Mouse (Mus musculus) embryonic facial prominence, embryonic 11.5 days (tissue): ENCODE results near the gene Dlgap1. TPM values are rescaled to one million over a fixed set of nuclear protein-coding genes. Genes with fewer than 3 reads are reported as not detected.
"Not testable (repeated sequence)": the region's sequence is repeated elsewhere in the genome, so short reads cannot be mapped to it uniquely, and the experiment has no call there.

Experiments
- ATAC-seq: fragments of 200-750 bp; cut with Nextera tagmentation; replicated peaks from 2 replicates; pipeline ENCODE4 v1.8.0; 2017; ENCODE audit warnings: low read depth; ENCODE audit not compliant: insufficient number of reproducible peaks, low FRiP score, low TSS enrichment
- DNase-seq: peaks from one replicate; pipeline ENCODE4 v3.0.0-alpha.2; 2015; ENCODE audit warnings: low spot score
- H3K27ac ChIP-seq: fragments of 300-500 bp; sonication (generic); replicated peaks from 2 replicates; pipeline ENCODE4 v1.5.1; 2014; ENCODE audit warnings: mild to moderate bottlenecking, low read depth, low read length, control low read depth
- H3K27me3 ChIP-seq: fragments of 300-500 bp; sonication (generic); 2 replicates; pipeline ENCODE4 v1.6.1; 2014; ENCODE audit warnings: mild to moderate bottlenecking, low read length, moderate library complexity, mixed read lengths; ENCODE audit not compliant: control insufficient read depth, insufficient read depth
- H3K36me3 ChIP-seq: fragments of 300-500 bp; sonication (generic); replicated peaks from 2 replicates; pipeline ENCODE4 v1.6.1; 2014; ENCODE audit warnings: low read depth, mild to moderate bottlenecking, low read length, moderate library complexity, mixed read lengths; ENCODE audit not compliant: control insufficient read depth, insufficient read depth
- H3K4me1 ChIP-seq: fragments of 300-500 bp; sonication (generic); 2 replicates; pipeline ENCODE4 v1.6.1; 2014; ENCODE audit warnings: low read length, mixed read lengths; ENCODE audit not compliant: control insufficient read depth, insufficient read depth
- H3K4me2 ChIP-seq: fragments of 300-500 bp; sonication (generic); 2 replicates; pipeline ENCODE4 v1.6.1; 2014; ENCODE audit warnings: low read depth, mild to moderate bottlenecking, control low read depth, low read length, moderate library complexity
- H3K4me3 ChIP-seq: fragments of 300-500 bp; sonication (generic); 2 replicates; pipeline ENCODE4 v1.5.1; 2014; ENCODE audit warnings: low read depth, low read length, control low read depth
- H3K9ac ChIP-seq: fragments of 300-500 bp; sonication (generic); replicated peaks from 2 replicates; pipeline ENCODE4 v1.6.1; 2014; ENCODE audit warnings: mild to moderate bottlenecking, control low read depth, low read length
- H3K9me3 ChIP-seq: fragments of 300-500 bp; sonication (generic); replicated peaks from 2 replicates; pipeline ENCODE4 v1.6.1; 2016; ENCODE audit warnings: mild to moderate bottlenecking, low read length, inconsistent platforms, mixed read lengths; ENCODE audit not compliant: control insufficient read depth
- WGBS: fragments of 180-500 bp; shearing (Covaris S2); extraction: QIAGEN DNeasy Blood & Tissue Kit; methylation state at CpG from one replicate; pipeline ENCODE4 v1.1.7; 2014; 5-methylcytosine and 5-hydroxymethylcytosine counted together
- polyA plus RNA-seq: library from polyadenylated mRNA; unstranded; fragments of >200 nt; fragmentation: Nextera tagmentation; extraction: Ambion mirVana; gene quantifications from 2 replicates; pipeline ENCODE4 v1.2.1, GENCODE M21; 2014

Gene Dlgap1
- polyA plus RNA-seq, 1 experiment from 2014 or later = 2.4 TPM

GRCm38 (mm10) chr17:70831591-70831990, 862.7 kb downstream of the Dlgap1 start:
- ATAC-seq (no peak), DNase-seq (no peak)
- H3K4me3 ChIP-seq = no peak overlapping the region
- H3K9me3 ChIP-seq = no peaks in the 10 kb centered on the region
- H3K27me3 ChIP-seq = no peaks in the 10 kb centered on the region
- 79% methylated on average over 4 of the region's 4 CpGs for WGBS
- no peak overlapping the region for H3K4me2 ChIP-seq
- H3K27ac ChIP-seq = no peak overlapping the region
- H3K9ac ChIP-seq = no peak overlapping the region
- H3K36me3 ChIP-seq = no peaks in the 10 kb centered on the region
- H3K4me1 ChIP-seq = 0 out of 2 replicates have a peak, but pooled peaks cover 2% of the 10 kb centered on the region

DNA sequence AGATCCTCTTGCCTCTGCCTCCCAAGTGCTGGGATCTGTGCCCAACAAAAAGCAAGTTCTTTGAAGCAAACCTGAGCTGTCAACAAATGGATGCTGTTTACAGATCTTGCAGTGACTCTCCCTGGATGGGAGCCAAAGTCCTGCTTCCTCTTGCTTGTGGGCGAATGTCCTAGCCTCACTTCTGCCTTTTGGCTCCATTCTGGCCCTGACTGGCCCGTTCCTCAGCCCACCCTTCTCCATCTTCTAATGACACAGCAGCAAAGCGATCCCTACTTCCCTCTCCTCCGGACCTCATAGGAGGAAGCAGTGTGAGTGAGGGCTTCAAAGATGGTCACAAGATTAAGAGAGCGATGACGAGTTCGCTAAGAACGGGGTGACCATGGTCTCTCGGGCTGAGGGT, 863.7 kb downstream of the Dlgap1 start:
- WGBS = 91% methylated on average over 9 of the region's 9 CpGs
- H3K27me3 ChIP-seq = no peaks in the 10 kb centered on the region
- DNase-seq = no peak

GRCm38 (mm10) chr17:70834430-70834965, 865.6 kb downstream of the Dlgap1 start:
- WGBS = under 1% methylated on average over 29 of the region's 29 CpGs
- Histone ChIP-seq H3K27me3 (no peaks in the 10 kb centered on the region), H3K4me1 (0 out of 2 replicates have a peak, but pooled peaks cover 2% of the 10 kb centered on the region), H3K36me3 (no peaks in the 10 kb centered on the region; the same call in 1 of the 2 replicates), H3K27ac (no peak overlapping the region), H3K4me3 (peak overlapping the region; percentile 27), H3K4me2 (peak overlapping the region; percentile 58), H3K9me3 (no peaks in the 10 kb centered on the region), H3K9ac (peak overlapping the region; percentile 43)
- DNase-seq = peak; percentile 60
- ATAC-seq = no peak

More for the DNA sequence above, 863.7 kb downstream of the Dlgap1 start:
- Histone ChIP-seq H3K9me3 (no peaks in the 10 kb centered on the region), H3K4me3 (no peak overlapping the region), H3K27ac (no peak overlapping the region), H3K4me2 (no peak overlapping the region), H3K9ac (no peak overlapping the region), H3K4me1 (0 out of 2 replicates have a peak, but pooled peaks cover 2% of the 10 kb centered on the region), H3K36me3 (no peaks in the 10 kb centered on the region)
- no peak for ATAC-seq

- no peak overlapping the region for H3K27ac ChIP-seq
- 3% methylated on average over 10 of the region's 10 CpGs for WGBS
- H3K36me3 ChIP-seq = no peaks in the 10 kb centered on the region; the same call in 1 of the 2 replicates
- DNase-seq (no peak), ATAC-seq (no peak)
- peak overlapping the region; percentile 27 for H3K4me3 ChIP-seq
- no peaks in the 10 kb centered on the region for H3K9me3 ChIP-seq
- peak overlapping the region; percentile 58 for H3K4me2 ChIP-seq
- H3K9ac ChIP-seq = no peak overlapping the region
- 0 out of 2 replicates have a peak, but pooled peaks cover 2% of the 10 kb centered on the region for H3K4me1 ChIP-seq
- no peaks in the 10 kb centered on the region for H3K27me3 ChIP-seq
Measured at GRCm38 (mm10) chr17:70835071-70835790, 866.4 kb downstream of the Dlgap1 start.

GRCm38 (mm10) chr17:70836820-70837219, 867.9 kb downstream of the Dlgap1 start:
- H3K27me3 ChIP-seq = no peaks in the 10 kb centered on the region
- WGBS = 66% methylated on average over 7 of the region's 7 CpGs
- H3K9ac ChIP-seq = no peak overlapping the region
- DNase-seq (no peak), ATAC-seq (no peak)
- no peaks in the 10 kb centered on the region; the same call in 1 of the 2 replicates for H3K36me3 ChIP-seq
- 0 out of 2 replicates have a peak, but pooled peaks cover 2% of the 10 kb centered on the region for H3K4me1 ChIP-seq
- no peak overlapping the region for H3K27ac ChIP-seq
- no peak overlapping the region for H3K4me3 ChIP-seq
- no peak overlapping the region for H3K4me2 ChIP-seq
- no peaks in the 10 kb centered on the region for H3K9me3 ChIP-seq

DNA sequence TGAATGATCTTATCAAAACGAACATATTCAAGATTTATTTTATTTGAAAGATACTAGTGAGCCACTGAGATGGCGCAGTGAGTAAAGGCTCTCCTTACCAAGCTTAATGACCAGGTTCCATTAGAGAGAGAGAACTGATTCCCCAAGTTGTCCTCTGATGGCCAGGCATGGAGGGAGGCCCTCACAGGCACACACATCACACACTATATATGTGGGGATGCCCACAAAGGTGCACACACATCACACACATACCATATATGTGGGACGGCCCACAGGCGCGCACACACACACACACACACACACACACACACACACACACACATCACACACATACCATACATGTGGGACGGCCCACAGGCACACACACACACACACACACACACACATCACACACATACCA, 868.6 kb downstream of the Dlgap1 start:
- H3K9me3 ChIP-seq, H3K27ac ChIP-seq, H3K4me1 ChIP-seq, H3K4me2 ChIP-seq, H3K4me3 ChIP-seq, H3K36me3 ChIP-seq, H3K9ac ChIP-seq, DNase-seq, ATAC-seq, H3K27me3 ChIP-seq: not testable (repeated sequence)
- 88% methylated on average over 5 of the region's 6 CpGs for WGBS

DNA sequence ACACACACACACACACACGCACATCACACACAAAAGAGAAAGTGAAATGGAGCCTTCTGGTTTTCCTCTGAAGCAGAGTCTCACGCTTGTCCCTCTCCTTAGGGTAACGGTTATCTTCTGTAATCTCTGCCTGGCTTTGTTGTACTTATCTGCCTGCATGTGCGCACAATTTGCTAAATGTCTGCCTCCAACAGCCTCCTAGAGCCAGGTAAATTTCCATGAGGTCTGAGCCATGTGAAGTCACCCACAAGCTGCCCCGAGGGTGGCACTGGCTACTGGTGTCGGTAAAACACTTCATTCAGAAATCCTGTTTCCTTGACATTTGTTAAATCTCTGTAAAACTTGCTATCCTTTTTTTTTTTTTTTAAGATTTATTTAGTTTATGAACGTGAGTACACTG, 869.2 kb downstream of the Dlgap1 start:
- Histone ChIP-seq H3K4me1 (0 out of 2 replicates have a peak, but pooled peaks cover 2% of the 10 kb centered on the region), H3K4me3 (no peak overlapping the region), H3K9ac (no peak overlapping the region), H3K27me3 (no peaks in the 10 kb centered on the region), H3K27ac (no peak overlapping the region), H3K36me3 (no peaks in the 10 kb centered on the region; the same call in 1 of the 2 replicates), H3K4me2 (no peak overlapping the region), H3K9me3 (no peaks in the 10 kb centered on the region)
- 77% methylated on average over 7 of the region's 7 CpGs for WGBS
- DNase-seq (no peak), ATAC-seq (no peak)

DNA sequence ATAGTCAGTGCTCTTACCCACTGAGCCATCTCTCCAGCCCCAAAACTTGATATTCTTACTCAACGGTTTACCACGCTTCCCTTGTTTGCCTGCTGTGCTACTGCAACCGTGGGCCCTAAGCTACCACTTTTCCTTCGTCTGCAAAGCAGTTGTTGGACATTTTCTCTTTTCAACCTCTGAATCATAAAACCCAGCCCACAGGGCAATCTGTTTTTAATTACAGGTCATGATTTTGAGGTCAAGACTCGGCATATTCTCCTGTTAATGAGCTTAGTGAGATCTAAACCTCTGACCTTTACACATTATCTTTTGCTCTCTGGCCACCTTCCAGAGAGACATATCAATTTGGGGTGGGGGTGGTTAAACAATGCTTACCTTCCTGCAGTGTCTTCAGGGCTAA, 869.7 kb downstream of the Dlgap1 start:
- no peaks in the 10 kb centered on the region for H3K9me3 ChIP-seq
- H3K36me3 ChIP-seq = no peaks in the 10 kb centered on the region; the same call in 1 of the 2 replicates
- DNase-seq (peak; percentile 23), ATAC-seq (no peak)
- no peak overlapping the region for H3K9ac ChIP-seq
- no peak overlapping the region for H3K4me2 ChIP-seq
- H3K4me3 ChIP-seq = no peak overlapping the region
- 46% methylated on average over 5 of the region's 5 CpGs for WGBS
- H3K4me1 ChIP-seq = 0 out of 2 replicates have a peak, but pooled peaks cover 2% of the 10 kb centered on the region
- H3K27ac ChIP-seq = no peak overlapping the region
- no peaks in the 10 kb centered on the region for H3K27me3 ChIP-seq
